Mouse (Mus musculus) stomach, embryonic 15.5 days (tissue): Measurements from ENCODE around the gene Map4k3. TPM values are rescaled to one million over a fixed set of nuclear protein-coding genes. Genes with fewer than 3 reads are reported as not detected.

Source experiments
- ATAC-seq: fragments of 200-750 bp; cut with Nextera tagmentation; 2 replicates; pipeline ENCODE4 v1.8.0; 2017; ENCODE audit warnings: low read depth, moderate number of reproducible peaks, moderate TSS enrichment; ENCODE audit not compliant: insufficient read depth, low FRiP score
- H3K27ac ChIP-seq: fragments of 300-500 bp; sonication (generic); 2 replicates; pipeline ENCODE4 v1.5.1; 2015; ENCODE audit warnings: mild to moderate bottlenecking, inconsistent platforms
- H3K27me3 ChIP-seq: fragments of 300-500 bp; sonication (generic); replicated peaks from 2 replicates; pipeline ENCODE4 v1.6.1; 2015; ENCODE audit warnings: inconsistent platforms
- H3K36me3 ChIP-seq: fragments of 300-500 bp; sonication (generic); 2 replicates; pipeline ENCODE4 v1.6.1; 2015; ENCODE audit warnings: inconsistent platforms
- H3K4me1 ChIP-seq: fragments of 300-500 bp; sonication (generic); 2 replicates; pipeline ENCODE4 v1.6.1; 2015; ENCODE audit warnings: inconsistent platforms
- H3K4me2 ChIP-seq: fragments of 300-500 bp; sonication (generic); 2 replicates; pipeline ENCODE4 v1.6.1; 2015; ENCODE audit warnings: mild to moderate bottlenecking, inconsistent platforms
- H3K4me3 ChIP-seq: fragments of 300-500 bp; sonication (generic); replicated peaks from 2 replicates; pipeline ENCODE4 v1.5.1; 2015; ENCODE audit warnings: inconsistent platforms
- H3K9ac ChIP-seq: fragments of 300-500 bp; sonication (generic); 2 replicates; pipeline ENCODE4 v1.6.1; 2015; ENCODE audit warnings: inconsistent platforms
- H3K9me3 ChIP-seq: fragments of 300-500 bp; sonication (generic); 2 replicates; pipeline ENCODE4 v1.6.1; 2016; ENCODE audit warnings: inconsistent platforms
- WGBS: fragments of 180-500 bp; shearing (Covaris S2); methylation state at CpG from one replicate; pipeline ENCODE4 v1.1.7; 2015; 5-methylcytosine and 5-hydroxymethylcytosine counted together
- polyA plus RNA-seq: library from polyadenylated mRNA; unstranded; fragments of >200 nt; fragmentation: Nextera tagmentation; extraction: Ambion mirVana; gene quantifications from 2 replicates; pipeline ENCODE4 v1.2.1, GENCODE M21; 2015

The Map4k3 gene
- polyA plus RNA-seq, 1 experiment from 2014 or later = 28.9 TPM

- Histone ChIP-seq H3K4me2 (peak overlapping the region; percentile 84), H3K4me3 (peak overlapping the region; percentile 95), H3K27me3 (no peaks in the 10 kb centered on the region), H3K4me1 (peaks cover 11% of the 10 kb centered on the region), H3K36me3 (no peaks in the 10 kb centered on the region), H3K27ac (peak overlapping the region; percentile 99), H3K9ac (peak overlapping the region; percentile 83), H3K9me3 (no peaks in the 10 kb centered on the region)
- WGBS = under 1% methylated on average over 45 of the region's 54 CpGs
- peak; percentile 51 for ATAC-seq
Observed at GRCm38 (mm10) chr17:80727341-80727951, 839 bp downstream of the Map4k3 start.

- peak overlapping the region; percentile 83; the same call in 1 of the 2 replicates for H3K9ac ChIP-seq
- H3K4me1 ChIP-seq = peaks cover 15% of the 10 kb centered on the region
- peak overlapping the region; percentile 84 for H3K4me2 ChIP-seq
- H3K27me3 ChIP-seq = no peaks in the 10 kb centered on the region
- peak overlapping the region; percentile 95 for H3K4me3 ChIP-seq
- no peak for ATAC-seq
- WGBS = 10% methylated on average over 8 of the region's 8 CpGs
- no peaks in the 10 kb centered on the region for H3K36me3 ChIP-seq
- peak overlapping the region; percentile 99 for H3K27ac ChIP-seq
- no peaks in the 10 kb centered on the region for H3K9me3 ChIP-seq
Observed at GRCm38 (mm10) chr17:80726821-80727220, 1.5 kb downstream of the Map4k3 start.

GRCm38 (mm10) chr17:80723092-80723491, 5.2 kb downstream of the Map4k3 start:
- 80% methylated on average over 6 of the region's 6 CpGs for WGBS
- ATAC-seq = no peak

GRCm38 (mm10) chr17:80721670-80722069, 6.6 kb downstream of the Map4k3 start:
- Histone ChIP-seq H3K4me2 (no peak overlapping the region), H3K36me3 (no peaks in the 10 kb centered on the region)
- no peak for ATAC-seq

More at GRCm38 (mm10) chr17:80723092-80723491, 5.2 kb downstream of the Map4k3 start:
- no peaks in the 10 kb centered on the region for H3K9me3 ChIP-seq
- H3K4me1 ChIP-seq = peaks cover 18% of the 10 kb centered on the region
- no peaks in the 10 kb centered on the region for H3K36me3 ChIP-seq
- no peaks in the 10 kb centered on the region for H3K27me3 ChIP-seq
- H3K27ac ChIP-seq = no peak overlapping the region
- H3K4me3 ChIP-seq = no peak overlapping the region
- no peak overlapping the region for H3K4me2 ChIP-seq
- no peak overlapping the region for H3K9ac ChIP-seq

GRCm38 (mm10) chr17:80719309-80719708, 9.0 kb downstream of the Map4k3 start:
- WGBS = 86% methylated on average over 5 of the region's 5 CpGs
- Histone ChIP-seq H3K27me3 (no peaks in the 10 kb centered on the region), H3K9ac (no peak overlapping the region), H3K36me3 (no peaks in the 10 kb centered on the region), H3K4me3 (no peak overlapping the region), H3K4me2 (no peak overlapping the region), H3K4me1 (peaks cover 7% of the 10 kb centered on the region), H3K9me3 (no peaks in the 10 kb centered on the region), H3K27ac (no peak overlapping the region)
- no peak for ATAC-seq

More at GRCm38 (mm10) chr17:80721670-80722069, 6.6 kb downstream of the Map4k3 start:
- H3K9ac ChIP-seq = no peak overlapping the region
- no peak overlapping the region for H3K27ac ChIP-seq
- H3K27me3 ChIP-seq = no peaks in the 10 kb centered on the region
- no peak overlapping the region for H3K4me3 ChIP-seq
- no peaks in the 10 kb centered on the region for H3K9me3 ChIP-seq
- WGBS = 52% methylated on average over 7 of the region's 7 CpGs
- peaks cover 16% of the 10 kb centered on the region for H3K4me1 ChIP-seq

GRCm38 (mm10) chr17:80718243-80718642, 10.0 kb downstream of the Map4k3 start:
- ATAC-seq = no peak

GRCm38 (mm10) chr17:80713588-80713987, 14.7 kb downstream of the Map4k3 start:
- H3K4me1 ChIP-seq = peaks cover 25% of the 10 kb centered on the region
- H3K36me3 ChIP-seq = no peaks in the 10 kb centered on the region
- no peak overlapping the region for H3K4me2 ChIP-seq
- no peaks in the 10 kb centered on the region for H3K27me3 ChIP-seq
- no peak overlapping the region for H3K9ac ChIP-seq
- 93% methylated on average over 5 of the region's 5 CpGs for WGBS
- no peak overlapping the region for H3K4me3 ChIP-seq
- no peaks in the 10 kb centered on the region for H3K9me3 ChIP-seq
- no peak for ATAC-seq
- H3K27ac ChIP-seq = no peak overlapping the region

More at GRCm38 (mm10) chr17:80718243-80718642, 10.0 kb downstream of the Map4k3 start:
- Histone ChIP-seq H3K9ac (no peak overlapping the region), H3K4me1 (peaks cover 7% of the 10 kb centered on the region), H3K27me3 (no peaks in the 10 kb centered on the region), H3K4me3 (no peak overlapping the region), H3K36me3 (no peaks in the 10 kb centered on the region), H3K27ac (peak overlapping the region; percentile 27; the same call in 1 of the 2 replicates), H3K9me3 (no peaks in the 10 kb centered on the region), H3K4me2 (no peak overlapping the region)
- 68% methylated on average over 5 of the region's 5 CpGs for WGBS

GRCm38 (mm10) chr17:80709921-80710838, 18.1 kb downstream of the Map4k3 start:
- Histone ChIP-seq H3K36me3 (no peaks in the 10 kb centered on the region), H3K27ac (peak overlapping the region; percentile 87), H3K9ac (no peak overlapping the region), H3K9me3 (no peaks in the 10 kb centered on the region), H3K4me1 (peaks cover 31% of the 10 kb centered on the region), H3K4me3 (peak overlapping the region; percentile 16; the same call in 1 of the 2 replicates), H3K4me2 (peak overlapping the region; percentile 45), H3K27me3 (no peaks in the 10 kb centered on the region)
- peak; percentile 76 for ATAC-seq
- WGBS = 22% methylated on average over 24 of the region's 24 CpGs

- H3K27me3 ChIP-seq = no peaks in the 10 kb centered on the region
Observed at GRCm38 (mm10) chr17:80708803-80709202, 19.5 kb downstream of the Map4k3 start.

GRCm38 (mm10) chr17:80707176-80707575, 21.1 kb downstream of the Map4k3 start:
- Histone ChIP-seq H3K27me3 (no peaks in the 10 kb centered on the region), H3K9me3 (no peaks in the 10 kb centered on the region), H3K27ac (no peak overlapping the region), H3K4me3 (no peak overlapping the region), H3K36me3 (no peaks in the 10 kb centered on the region), H3K9ac (no peak overlapping the region), H3K4me1 (peaks cover 37% of the 10 kb centered on the region), H3K4me2 (no peak overlapping the region)
- WGBS = 58% methylated on average over 4 of the region's 4 CpGs
- ATAC-seq = no peak

More at GRCm38 (mm10) chr17:80708803-80709202, 19.5 kb downstream of the Map4k3 start:
- Histone ChIP-seq H3K27ac (no peak overlapping the region; the same call in 1 of the 2 replicates), H3K9ac (no peak overlapping the region), H3K9me3 (no peaks in the 10 kb centered on the region), H3K4me2 (0 out of 2 replicates have a peak overlapping the region, but pooled peaks have one; percentile 3), H3K4me1 (peaks cover 34% of the 10 kb centered on the region), H3K36me3 (no peaks in the 10 kb centered on the region), H3K4me3 (no peak overlapping the region)
- 57% methylated on average over 6 of the region's 6 CpGs for WGBS
- peak; percentile 83 for ATAC-seq

GRCm38 (mm10) chr17:80706608-80707007, 21.7 kb downstream of the Map4k3 start:
- H3K36me3 ChIP-seq = no peaks in the 10 kb centered on the region
- H3K4me1 ChIP-seq = peaks cover 37% of the 10 kb centered on the region
- H3K9ac ChIP-seq = no peak overlapping the region
- no peaks in the 10 kb centered on the region for H3K27me3 ChIP-seq
- H3K4me3 ChIP-seq = no peak overlapping the region
- ATAC-seq = no peak
- H3K27ac ChIP-seq = no peak overlapping the region
- H3K4me2 ChIP-seq = no peak overlapping the region
- WGBS = 53% methylated on average over 6 of the region's 6 CpGs
- no peaks in the 10 kb centered on the region for H3K9me3 ChIP-seq

- Histone ChIP-seq H3K4me3 (no peak overlapping the region), H3K9me3 (no peaks in the 10 kb centered on the region), H3K4me1 (peaks cover 21% of the 10 kb centered on the region), H3K36me3 (no peaks in the 10 kb centered on the region), H3K27me3 (no peaks in the 10 kb centered on the region), H3K9ac (no peak overlapping the region), H3K27ac (no peak overlapping the region), H3K4me2 (no peak overlapping the region)
- no peak for ATAC-seq
- 71% methylated on average over 5 of the region's 5 CpGs for WGBS
Observed at GRCm38 (mm10) chr17:80701687-80702086, 26.6 kb downstream of the Map4k3 start.
